Mouse (Mus musculus): ENCODE results near the gene Sorcs1. TPM values are rescaled to one million over a fixed set of nuclear protein-coding genes. Genes with fewer than 3 reads are reported as not detected.
A peak's percentile ranks its signal among the peaks of the same experiment; 100 is the strongest.

Gene Sorcs1
- polyA plus RNA-seq, 1 experiment from 2014 or later = 0.49 TPM

DNA sequence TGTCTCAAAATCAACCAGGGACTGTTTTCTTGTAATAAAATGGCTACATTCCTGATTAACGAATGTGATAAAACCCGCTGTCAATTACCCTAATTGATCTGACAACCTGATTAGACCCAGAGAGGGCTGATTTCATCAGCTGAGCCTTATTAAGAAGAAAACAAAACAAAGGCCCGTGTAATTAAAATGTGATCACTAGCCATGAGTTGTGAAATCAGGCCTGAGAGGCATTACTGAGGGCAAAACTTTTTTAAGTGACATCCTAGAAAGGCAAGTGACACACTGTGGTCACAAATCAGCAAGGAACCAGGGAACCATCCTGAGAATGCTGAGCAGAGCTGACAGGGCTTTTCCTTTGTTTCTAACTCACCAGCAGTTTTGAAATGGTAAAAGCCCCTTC, 267.9 kb downstream of the Sorcs1 start:
- no peak for ATAC-seq (ENCODE audit: extremely low read depth, insufficient number of reproducible peaks, low FRiP score, low TSS enrichment)
- H3K4me3 ChIP-seq = no peak overlapping the region
- H3K4me2 ChIP-seq = no peak overlapping the region
- no peaks in the 10 kb centered on the region for H3K36me3 ChIP-seq
- no peak overlapping the region for H3K9ac ChIP-seq
- no peak overlapping the region for H3K27ac ChIP-seq (replicated peaks)
- no peaks in the 10 kb centered on the region for H3K9me3 ChIP-seq
- WGBS = 70% methylated on average over 3 of the region's 3 CpGs
- H3K4me1 ChIP-seq = no peaks in the 10 kb centered on the region
- no peaks in the 10 kb centered on the region for H3K27me3 ChIP-seq (replicated peaks)

- no peak for ATAC-seq (ENCODE audit: extremely low read depth, insufficient number of reproducible peaks, low FRiP score, low TSS enrichment)
Observed at GRCm38 (mm10) chr19:50398341-50398740, 280.1 kb downstream of the Sorcs1 start.

GRCm38 (mm10) chr19:50395731-50396130, 282.7 kb downstream of the Sorcs1 start:
- ATAC-seq (ENCODE audit: extremely low read depth, insufficient number of reproducible peaks, low FRiP score, low TSS enrichment) = no peak
- no peaks in the 10 kb centered on the region for H3K36me3 ChIP-seq

More at GRCm38 (mm10) chr19:50398341-50398740, 280.1 kb downstream of the Sorcs1 start:
- Histone ChIP-seq H3K9ac (no peak overlapping the region), H3K9me3 (no peaks in the 10 kb centered on the region), H3K27ac (replicated peaks) (no peak overlapping the region), H3K27me3 (replicated peaks) (no peaks in the 10 kb centered on the region), H3K4me2 (no peak overlapping the region), H3K4me3 (no peak overlapping the region), H3K36me3 (no peaks in the 10 kb centered on the region), H3K4me1 (no peaks in the 10 kb centered on the region)
- WGBS = 74% methylated on average over 2 of the region's 2 CpGs

GRCm38 (mm10) chr19:50394101-50394500, 284.3 kb downstream of the Sorcs1 start:
- H3K4me2 ChIP-seq = no peak overlapping the region
- H3K9me3 ChIP-seq = no peaks in the 10 kb centered on the region
- no peaks in the 10 kb centered on the region for H3K36me3 ChIP-seq
- WGBS = 78% methylated on average over 5 of the region's 5 CpGs
- H3K4me3 ChIP-seq = no peak overlapping the region
- no peaks in the 10 kb centered on the region for H3K4me1 ChIP-seq
- no peaks in the 10 kb centered on the region for H3K27me3 ChIP-seq (replicated peaks)
- H3K9ac ChIP-seq = no peak overlapping the region
- ATAC-seq (ENCODE audit: extremely low read depth, insufficient number of reproducible peaks, low FRiP score, low TSS enrichment) = no peak
- H3K27ac ChIP-seq (replicated peaks) = no peak overlapping the region

More at GRCm38 (mm10) chr19:50395731-50396130, 282.7 kb downstream of the Sorcs1 start:
- Histone ChIP-seq H3K4me1 (no peaks in the 10 kb centered on the region), H3K9me3 (no peaks in the 10 kb centered on the region), H3K27me3 (replicated peaks) (no peaks in the 10 kb centered on the region), H3K4me2 (no peak overlapping the region), H3K27ac (replicated peaks) (no peak overlapping the region), H3K4me3 (no peak overlapping the region), H3K9ac (no peak overlapping the region)
- WGBS = 77% methylated on average over 6 of the region's 6 CpGs

GRCm38 (mm10) chr19:50389925-50390552, 288.4 kb downstream of the Sorcs1 start:
- no peaks in the 10 kb centered on the region for H3K36me3 ChIP-seq
- ATAC-seq (ENCODE audit: extremely low read depth, insufficient number of reproducible peaks, low FRiP score, low TSS enrichment) = no peak
- H3K4me3 ChIP-seq = no peak overlapping the region
- peaks cover 4% of the 10 kb centered on the region for H3K9me3 ChIP-seq
- WGBS = 73% methylated on average over 9 of the region's 9 CpGs
- no peak overlapping the region for H3K4me2 ChIP-seq
- H3K9ac ChIP-seq = no peak overlapping the region
- H3K27ac ChIP-seq (replicated peaks) = no peak overlapping the region
- H3K27me3 ChIP-seq (replicated peaks) = no peaks in the 10 kb centered on the region
- H3K4me1 ChIP-seq = no peaks in the 10 kb centered on the region

- Histone ChIP-seq H3K27me3 (replicated peaks) (no peaks in the 10 kb centered on the region), H3K9ac (no peak overlapping the region), H3K4me2 (no peak overlapping the region), H3K4me1 (peaks cover 15% of the 10 kb centered on the region), H3K27ac (replicated peaks) (no peak overlapping the region), H3K36me3 (no peaks in the 10 kb centered on the region), H3K4me3 (no peak overlapping the region), H3K9me3 (no peaks in the 10 kb centered on the region)
- WGBS = 80% methylated on average over 5 of the region's 5 CpGs
- no peak for ATAC-seq (ENCODE audit: extremely low read depth, insufficient number of reproducible peaks, low FRiP score, low TSS enrichment)
Observed at GRCm38 (mm10) chr19:50378901-50379300, 299.5 kb downstream of the Sorcs1 start.

GRCm38 (mm10) chr19:50374751-50375150, 303.7 kb downstream of the Sorcs1 start:
- Histone ChIP-seq H3K4me3 (peak overlapping the region; percentile 34), H3K4me1 (peaks cover 19% of the 10 kb centered on the region), H3K9ac (no peak overlapping the region; the same call in 1 of the 2 replicates), H3K4me2 (peak overlapping the region; percentile 59), H3K27me3 (replicated peaks) (no peaks in the 10 kb centered on the region), H3K9me3 (no peaks in the 10 kb centered on the region), H3K27ac (replicated peaks) (peak overlapping the region; percentile 22; the same call in 1 of the 2 replicates), H3K36me3 (no peaks in the 10 kb centered on the region)
- WGBS = 10% methylated on average over 10 of the region's 10 CpGs
- no peak for ATAC-seq (ENCODE audit: extremely low read depth, insufficient number of reproducible peaks, low FRiP score, low TSS enrichment)

- Histone ChIP-seq H3K27ac (replicated peaks) (no peak overlapping the region), H3K9ac (no peak overlapping the region), H3K36me3 (no peaks in the 10 kb centered on the region), H3K9me3 (no peaks in the 10 kb centered on the region), H3K4me1 (peaks cover 15% of the 10 kb centered on the region), H3K27me3 (replicated peaks) (no peaks in the 10 kb centered on the region), H3K4me3 (no peak overlapping the region), H3K4me2 (no peak overlapping the region)
- 72% methylated on average over 3 of the region's 3 CpGs for WGBS
- ATAC-seq (ENCODE audit: extremely low read depth, insufficient number of reproducible peaks, low FRiP score, low TSS enrichment) = no peak
Observed at GRCm38 (mm10) chr19:50366446-50366845, 312.0 kb downstream of the Sorcs1 start.

DNA sequence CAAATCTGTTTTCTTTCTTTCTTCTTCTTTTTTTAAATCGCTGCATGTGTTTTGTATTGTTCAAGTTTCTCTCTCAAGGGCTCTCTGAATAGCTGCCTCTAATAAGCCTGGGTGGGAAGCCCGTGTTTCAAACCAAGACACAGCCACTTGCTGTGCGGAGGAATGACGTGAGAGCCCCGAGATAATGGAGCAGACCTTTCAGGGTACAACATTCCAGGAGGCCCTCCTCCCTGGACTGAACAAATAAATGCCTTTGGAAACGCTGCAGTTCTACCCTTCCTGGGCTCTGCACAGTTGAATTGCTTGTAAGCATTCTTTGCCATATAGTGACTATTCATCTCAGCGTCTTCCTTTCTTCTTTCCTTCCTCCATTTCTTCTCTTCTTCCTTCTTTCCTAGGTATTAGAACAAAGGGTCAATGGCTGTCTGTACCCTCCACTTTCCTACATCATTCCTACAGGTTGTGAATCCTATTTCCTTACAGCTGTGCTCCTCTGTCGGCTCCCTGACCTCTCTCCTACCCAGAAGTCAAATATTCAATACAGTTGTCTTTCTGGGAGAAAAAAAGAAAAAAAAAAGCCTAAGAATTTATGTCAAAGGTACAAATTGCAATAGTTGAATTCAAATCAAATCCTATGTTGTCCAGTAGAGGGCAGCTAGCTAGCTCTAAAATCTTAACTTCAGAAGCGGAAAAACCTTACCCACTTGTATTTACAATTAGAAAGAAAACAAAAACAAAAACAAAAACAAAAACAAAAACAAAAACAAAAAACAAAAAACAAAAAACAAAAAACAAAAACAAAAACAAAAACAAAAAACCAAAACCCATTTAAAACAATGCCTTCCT, 315.6 kb downstream of the Sorcs1 start:
- Histone ChIP-seq H3K27ac (replicated peaks) (peak overlapping the region; percentile 72), H3K36me3 (no peaks in the 10 kb centered on the region), H3K9me3 (no peaks in the 10 kb centered on the region), H3K27me3 (replicated peaks) (no peaks in the 10 kb centered on the region), H3K4me2 (peak overlapping the region; percentile 46), H3K4me3 (no peak overlapping the region), H3K9ac (no peak overlapping the region), H3K4me1 (peaks cover 25% of the 10 kb centered on the region)
- no peak for ATAC-seq (ENCODE audit: extremely low read depth, insufficient number of reproducible peaks, low FRiP score, low TSS enrichment)
- 26% methylated on average over 9 of the region's 9 CpGs for WGBS

DNA sequence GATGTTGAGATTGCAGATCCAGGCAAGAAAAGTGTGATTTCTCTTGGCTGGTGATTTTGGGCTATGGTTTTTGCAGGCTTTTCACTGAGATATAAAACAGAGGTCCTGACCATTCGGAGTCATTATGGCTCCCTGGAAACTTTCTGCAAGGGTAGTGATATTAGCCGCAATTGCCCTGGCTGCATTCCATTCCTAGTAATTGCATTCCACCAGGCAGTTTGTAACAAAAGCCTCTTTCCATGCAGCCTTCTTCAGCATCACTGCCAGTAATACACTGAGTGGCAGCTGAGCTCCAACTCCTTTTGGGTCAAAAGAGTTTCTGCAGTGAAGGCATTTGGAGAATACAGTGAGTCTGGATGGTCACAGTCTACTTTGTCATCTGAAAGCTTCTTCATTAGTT, 319.9 kb downstream of the Sorcs1 start:
- 0 out of 2 replicates have a peak overlapping the region, but pooled peaks have one; percentile 32 for H3K27ac ChIP-seq (replicated peaks)
- no peaks in the 10 kb centered on the region for H3K36me3 ChIP-seq
- H3K9me3 ChIP-seq = no peaks in the 10 kb centered on the region
- H3K4me1 ChIP-seq = peaks cover 26% of the 10 kb centered on the region
- no peak overlapping the region for H3K4me3 ChIP-seq
- no peaks in the 10 kb centered on the region for H3K27me3 ChIP-seq (replicated peaks)
- WGBS = 37% methylated on average over 2 of the region's 2 CpGs
- no peak for ATAC-seq (ENCODE audit: extremely low read depth, insufficient number of reproducible peaks, low FRiP score, low TSS enrichment)
- no peak overlapping the region for H3K9ac ChIP-seq
- H3K4me2 ChIP-seq = no peak overlapping the region

GRCm38 (mm10) chr19:50339211-50339610, 339.2 kb downstream of the Sorcs1 start:
- no peak overlapping the region for H3K9ac ChIP-seq
- no peaks in the 10 kb centered on the region for H3K9me3 ChIP-seq
- no peaks in the 10 kb centered on the region for H3K36me3 ChIP-seq
- H3K4me2 ChIP-seq = no peak overlapping the region
- H3K4me3 ChIP-seq = no peak overlapping the region
- H3K4me1 ChIP-seq = no peaks in the 10 kb centered on the region
- ATAC-seq (ENCODE audit: extremely low read depth, insufficient number of reproducible peaks, low FRiP score, low TSS enrichment) = no peak
- no peaks in the 10 kb centered on the region for H3K27me3 ChIP-seq (replicated peaks)
- WGBS = 85% methylated on average over 8 of the region's 8 CpGs
- H3K27ac ChIP-seq (replicated peaks) = no peak overlapping the region

Measured in heart, embryonic 13.5 days (tissue).